Mouse (Mus musculus) adrenal gland, adult 8-10 months (tissue): Measurements from ENCODE around the gene Plekhh2. TPM values are rescaled to one million over a fixed set of nuclear protein-coding genes. Genes with fewer than 3 reads are reported as not detected.

Source experiments
- DNase-seq: peaks from one replicate; pipeline ENCODE4 v3.0.0; 2022
- total RNA-seq, 4 experiments: library from RNA; stranded (reverse); gene quantifications; 2 replicates each; pipeline ENCODE4 v1.2.4; 2022

Gene Plekhh2
- total RNA-seq, 4 experiments from 2014 or later = 2.2 to 6.4 (median 4.2) TPM

- no peak for DNase-seq
Observed at GRCm38 (mm10) chr17:84573940-84574339, 62.2 kb downstream of the Plekhh2 start.

GRCm38 (mm10) chr17:84575108-84575507 lies 63.4 kb downstream of the Plekhh2 start:
- no peak for DNase-seq

DNA sequence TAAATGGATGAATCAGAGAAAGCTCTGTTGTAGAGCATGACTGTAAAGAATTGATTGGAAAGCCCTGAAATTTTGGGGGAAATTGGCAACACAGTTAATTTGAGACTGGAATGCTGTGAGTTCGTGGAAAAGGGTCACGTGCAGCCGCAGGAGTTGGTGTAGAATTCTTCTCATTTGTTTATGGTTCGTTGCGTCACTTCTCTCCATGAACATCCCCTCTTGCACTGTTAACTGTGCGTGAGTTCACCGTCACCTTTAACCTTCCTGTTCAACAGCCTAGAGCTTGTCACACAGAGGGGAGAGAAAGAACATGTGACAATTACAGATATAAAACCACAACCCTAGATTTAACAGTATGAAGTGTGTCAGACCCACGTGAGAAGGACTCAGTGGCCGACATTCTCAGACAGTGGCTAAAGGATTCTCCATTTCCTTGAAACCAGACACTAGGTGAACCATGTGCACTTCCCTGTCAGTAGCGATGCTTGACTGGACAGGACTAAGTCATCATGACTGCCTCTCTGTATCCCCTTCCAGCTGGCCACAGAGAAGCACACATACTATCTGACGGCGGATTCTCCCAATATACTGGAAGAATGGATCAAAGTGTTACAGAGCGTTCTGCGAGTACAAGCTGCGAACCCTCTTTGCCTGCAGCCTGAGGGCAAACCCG lies 65.1 kb downstream of the Plekhh2 start:
- no peak for DNase-seq

- no peak for DNase-seq
Observed at GRCm38 (mm10) chr17:84579249-84579648, 67.6 kb downstream of the Plekhh2 start.

DNA sequence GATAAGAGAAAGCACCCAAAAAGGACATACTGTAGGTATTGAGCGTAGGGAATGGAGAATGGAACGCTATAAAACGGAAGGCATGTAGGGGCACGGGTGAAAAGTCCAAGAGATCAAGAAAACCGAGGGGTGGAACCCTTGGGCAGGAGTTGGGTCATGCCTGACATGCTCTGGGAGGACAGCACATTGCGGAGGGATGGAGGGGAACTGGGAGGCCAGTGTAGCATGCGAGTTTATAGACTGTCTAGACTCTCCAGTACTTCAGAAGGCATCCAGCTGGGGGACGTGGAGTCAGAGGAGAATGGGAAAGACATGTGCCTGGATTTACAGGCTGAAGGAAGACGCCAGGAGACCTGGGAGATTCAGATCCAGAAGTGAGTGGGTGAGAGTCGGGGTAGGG lies 68.1 kb downstream of the Plekhh2 start:
- DNase-seq = no peak

GRCm38 (mm10) chr17:84580821-84581220 lies 69.1 kb downstream of the Plekhh2 start:
- no peak for DNase-seq

DNA sequence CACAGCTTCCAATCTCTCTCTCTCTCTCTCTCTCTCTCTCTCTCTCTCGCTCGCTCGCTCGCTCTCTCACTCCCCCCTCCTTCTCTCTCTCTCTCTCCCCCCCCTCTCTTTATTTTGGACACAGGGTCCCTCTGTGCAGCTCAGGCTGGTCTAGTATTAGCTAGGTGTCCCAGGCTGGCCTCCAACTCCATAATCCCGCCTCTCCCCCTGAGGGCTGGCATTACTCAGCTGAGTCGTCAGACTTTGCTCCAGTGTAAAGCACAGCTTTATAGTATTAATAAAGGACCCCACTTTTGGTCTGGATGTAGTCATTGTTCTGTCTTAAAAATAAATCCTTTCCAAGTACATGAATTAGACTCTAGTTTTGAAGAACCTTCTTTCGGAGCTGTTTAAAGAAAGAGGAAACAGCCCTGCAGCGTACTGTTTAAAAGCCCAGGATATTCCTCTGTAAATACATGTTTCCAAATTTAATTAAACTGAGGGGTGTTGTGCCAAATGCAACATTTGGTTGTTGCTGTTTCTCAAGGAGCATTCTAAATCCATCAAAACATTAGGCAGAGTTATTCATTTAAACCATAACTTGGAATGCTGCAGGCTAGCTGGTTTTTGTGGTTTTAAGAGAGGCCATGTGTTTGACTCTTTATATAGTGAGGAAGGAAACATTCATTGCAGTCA lies 70.2 kb downstream of the Plekhh2 start:
- no peak for DNase-seq

- DNase-seq = no peak
Observed at GRCm38 (mm10) chr17:84584107-84584506, 72.4 kb downstream of the Plekhh2 start.

DNA sequence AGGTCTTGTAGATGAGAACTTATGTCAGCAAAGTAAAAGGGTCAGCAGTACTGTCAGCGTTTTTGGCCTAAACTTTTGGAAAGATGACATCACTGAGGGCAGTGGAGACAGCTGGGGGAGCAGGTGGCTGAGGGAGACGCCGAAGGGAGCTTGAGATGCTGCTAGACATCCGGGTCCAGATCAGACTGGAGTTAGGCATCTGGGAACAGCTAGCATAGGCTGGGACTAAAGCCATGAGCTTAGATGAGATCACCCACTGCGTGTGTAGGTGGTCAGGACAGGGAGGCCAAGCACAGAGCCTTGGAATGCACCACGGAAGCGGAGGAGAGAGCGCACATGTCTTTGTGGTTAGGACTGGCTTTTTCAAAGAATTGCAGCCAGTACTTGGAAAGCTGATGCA lies 73.4 kb downstream of the Plekhh2 start:
- no peak for DNase-seq

GRCm38 (mm10) chr17:84590065-84590464 lies 78.4 kb downstream of the Plekhh2 start:
- no peak for DNase-seq

DNA sequence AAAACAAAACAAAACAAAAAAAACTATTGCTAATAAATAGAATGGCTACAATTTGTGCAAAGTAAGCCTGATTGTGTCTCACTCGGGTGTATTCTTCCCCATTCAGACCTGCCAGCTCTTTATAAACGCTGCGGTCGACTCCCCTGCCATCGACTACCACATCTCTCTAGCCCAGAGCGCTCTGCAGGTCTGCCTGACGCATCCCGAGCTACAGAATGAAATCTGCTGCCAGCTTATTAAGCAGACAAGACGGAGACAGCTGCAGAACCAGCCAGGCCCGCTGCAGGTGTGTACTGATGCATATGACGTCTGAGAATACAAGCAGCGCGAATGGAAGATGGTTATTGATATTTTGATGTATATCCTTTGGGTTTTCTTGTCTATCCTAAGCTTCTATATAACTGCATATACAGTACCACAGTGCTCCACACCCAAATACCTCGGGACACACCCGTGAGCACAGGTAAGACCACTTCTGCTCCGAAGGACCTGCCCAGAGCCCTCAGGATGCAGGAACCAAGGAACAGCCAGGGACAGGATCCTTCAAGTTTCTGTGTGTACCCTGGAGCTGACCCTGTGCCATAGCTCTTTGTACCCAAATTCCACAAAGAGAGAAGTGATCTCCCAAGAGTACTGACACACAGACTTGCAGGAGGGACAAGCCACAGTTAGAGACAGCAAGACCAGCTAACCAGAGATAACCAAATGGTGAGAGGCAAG lies 79.9 kb downstream of the Plekhh2 start:
- DNase-seq = no peak

DNA sequence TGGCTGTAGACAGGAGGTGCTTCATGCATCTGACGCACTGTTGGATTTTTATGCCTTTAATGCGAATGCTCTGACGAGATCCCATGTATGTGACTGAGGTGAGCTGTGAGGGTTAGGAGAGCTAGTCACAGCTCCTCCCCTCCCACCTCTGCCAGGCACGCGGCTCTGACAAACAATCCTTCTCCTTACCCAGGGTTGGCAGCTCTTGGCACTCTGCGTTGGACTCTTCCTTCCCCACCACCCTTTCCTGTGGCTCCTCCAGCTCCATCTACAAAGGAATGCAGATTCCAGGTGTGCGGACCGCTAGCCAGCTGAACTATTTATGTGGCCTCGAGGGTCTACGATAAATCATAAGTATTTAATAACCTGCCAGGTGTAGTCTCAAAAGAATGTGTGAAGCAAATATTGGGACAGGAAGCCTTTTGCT lies 84.3 kb downstream of the Plekhh2 start:
- no peak for DNase-seq

DNA sequence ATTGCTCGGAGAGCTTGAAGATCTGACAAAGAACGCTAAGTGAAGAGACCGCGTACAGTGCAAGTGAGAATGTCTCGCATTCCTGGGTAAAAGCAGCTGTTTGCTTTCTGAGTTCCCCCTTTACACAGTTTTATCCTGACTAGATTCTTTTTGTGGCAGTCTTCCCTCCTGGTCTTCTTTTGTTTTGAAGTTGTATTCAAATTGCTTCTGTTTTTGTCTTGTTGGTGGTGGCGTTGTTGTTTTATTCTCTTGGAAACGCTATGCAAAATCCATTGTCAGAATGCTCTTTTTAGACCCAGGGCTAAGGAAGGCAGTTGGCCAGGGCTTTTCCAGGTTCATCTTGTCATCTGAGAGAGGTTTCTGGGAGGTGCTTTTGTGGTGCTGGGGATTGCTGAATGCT lies 84.8 kb downstream of the Plekhh2 start:
- DNase-seq = no peak

- no peak for DNase-seq
Observed at GRCm38 (mm10) chr17:84597859-84598258, 86.2 kb downstream of the Plekhh2 start.

- DNase-seq = no peak
Observed at GRCm38 (mm10) chr17:84598928-84599327, 87.2 kb downstream of the Plekhh2 start.

- no peak for DNase-seq
Observed at GRCm38 (mm10) chr17:84600051-84600983, 88.6 kb downstream of the Plekhh2 start.

DNA sequence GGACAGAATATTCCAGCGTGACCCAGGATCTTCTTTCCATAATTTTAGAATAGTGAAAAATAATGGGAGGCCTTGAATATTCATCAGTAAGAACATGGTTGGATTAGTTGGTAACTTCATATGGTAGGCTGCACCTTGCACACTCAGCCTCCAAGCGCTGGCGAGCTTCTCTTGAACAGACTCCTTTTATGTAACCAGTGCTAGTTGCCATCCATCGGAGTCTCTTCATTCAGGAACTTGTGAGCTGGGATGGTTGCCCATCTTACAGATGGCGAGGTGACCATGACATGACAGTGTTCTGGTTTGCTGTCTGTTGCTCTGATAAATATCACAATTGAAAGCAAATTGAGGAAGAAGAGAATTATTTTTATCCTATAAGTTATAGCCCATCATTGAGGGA lies 90.1 kb downstream of the Plekhh2 start:
- DNase-seq = no peak

GRCm38 (mm10) chr17:84603202-84603627 lies 91.5 kb downstream of the Plekhh2 start:
- DNase-seq = no peak

DNA sequence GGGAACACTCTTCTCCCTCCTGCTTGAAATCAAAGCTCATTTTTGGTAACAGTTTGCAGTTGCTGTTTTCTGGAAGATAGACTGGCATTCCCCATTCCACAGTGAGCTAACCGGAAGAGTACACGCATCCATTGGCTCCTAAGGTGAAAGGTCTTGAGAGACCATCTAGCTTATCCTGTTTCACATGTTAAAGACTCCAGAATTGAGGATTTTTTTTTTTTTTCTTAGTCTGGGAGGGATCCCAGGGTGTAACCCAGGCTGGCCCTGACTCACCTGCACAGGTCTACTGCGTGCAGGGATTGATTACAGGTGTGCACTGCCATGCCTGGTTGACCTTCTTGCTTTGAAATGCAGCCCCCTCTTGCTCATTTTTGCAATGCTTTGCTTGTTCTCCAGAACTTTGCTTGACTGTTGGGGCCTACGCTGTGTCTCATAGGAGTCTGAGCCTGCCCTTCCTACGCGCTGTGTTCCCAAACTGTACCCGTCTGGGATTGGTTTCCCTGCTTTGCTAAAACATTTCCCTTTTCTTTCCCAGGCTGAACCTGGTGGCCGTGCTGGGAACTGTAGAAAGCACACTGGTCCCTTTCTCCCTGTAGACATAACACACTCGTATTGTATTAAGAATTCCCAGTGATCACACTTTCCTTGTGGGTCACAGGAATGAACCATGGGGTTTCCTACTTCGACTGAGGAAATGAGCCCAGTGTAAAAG lies 92.2 kb downstream of the Plekhh2 start:
- DNase-seq = no peak

- DNase-seq = no peak
Observed at GRCm38 (mm10) chr17:84606976-84607375, 95.3 kb downstream of the Plekhh2 start.

GRCm38 (mm10) chr17:84607617-84608016 lies 95.9 kb downstream of the Plekhh2 start:
- DNase-seq = no peak

DNA sequence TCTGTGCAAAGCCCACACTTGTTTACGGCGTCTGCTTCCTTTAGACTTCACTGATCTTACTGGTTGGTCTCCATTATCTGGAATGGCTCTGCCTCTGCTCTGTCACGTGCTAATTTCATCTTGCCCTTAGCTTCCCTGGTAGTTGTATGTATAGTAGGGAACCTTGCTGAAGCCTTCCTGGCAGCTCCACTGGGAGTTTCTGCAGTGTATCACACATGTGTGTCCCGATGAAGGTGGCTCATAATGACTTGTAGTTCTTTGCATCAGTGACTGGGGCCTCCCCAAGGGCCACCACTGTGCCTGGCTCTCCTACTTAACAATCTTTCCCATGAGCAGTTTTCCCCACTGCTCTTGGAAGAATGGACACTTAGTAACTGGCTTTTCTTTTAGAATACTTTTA lies 96.9 kb downstream of the Plekhh2 start:
- no peak for DNase-seq
